Mouse (Mus musculus): ENCODE measurements at regions not wholly inside any gene's neighbourhood (a gene's known extent, or its start where the extent isn't known, plus 50 kb on each side); places are given as distances from the start of the nearest gene placed in this dataset.

GRCm38 (mm10) chr5:74821969-74822368 lies 119.3 kb upstream of the Lnx1 start:
- no peak for TF ChIP-seq CTCF (IDR thresholded peaks at IDR 0.05; ENCODE audit: low read depth, low read length)
- TF ChIP-seq POLR2A (IDR thresholded peaks at IDR 0.05; ENCODE audit: extremely low read depth, insufficient read depth, low read length) = no peak

Data from liver, adult 2 months (tissue).